Mouse (Mus musculus) CD4-positive, CD25-positive, alpha-beta regulatory T cell, adult 2 months (primary cell): Measurements from ENCODE around the gene Uhrf2.

Experiments used
- DNase-seq: peaks from one replicate; pipeline ENCODE4 v3.0.0-alpha.2; 2012; ENCODE audit warnings: low read depth, low spot score

Gene Uhrf2

DNA sequence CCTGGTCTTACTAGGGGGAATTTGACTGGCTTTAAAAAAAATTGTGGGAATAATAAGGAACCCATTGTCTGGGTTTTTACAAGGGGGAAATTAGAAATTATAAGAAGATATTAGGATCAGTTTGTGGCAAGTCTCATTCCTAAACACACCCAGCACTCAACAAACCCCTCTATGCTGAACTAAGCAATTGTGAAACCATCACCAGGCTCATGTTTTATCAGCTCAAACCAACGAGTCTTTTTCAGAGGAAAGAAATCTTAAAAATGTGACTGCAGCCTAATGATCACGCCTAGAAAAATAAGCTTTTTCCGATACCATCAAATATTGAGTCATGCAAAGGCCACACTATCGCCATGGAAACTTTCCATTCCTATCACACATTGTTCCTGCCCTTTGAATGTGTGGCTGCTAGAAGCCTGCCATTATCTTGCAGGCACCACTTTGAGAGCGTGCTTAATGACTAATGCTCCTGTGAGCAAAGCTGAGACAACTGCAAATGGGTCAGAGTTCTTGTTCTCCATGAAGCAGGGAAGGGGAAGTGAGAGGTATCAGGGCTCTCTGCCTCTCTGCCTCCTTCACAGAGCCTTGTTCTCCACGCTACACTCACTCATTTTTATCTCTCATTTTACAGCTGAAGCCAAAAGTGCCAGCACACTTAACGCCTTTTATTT, 94.8 kb downstream of the Uhrf2 start:
- peak; percentile 7 for DNase-seq

DNA sequence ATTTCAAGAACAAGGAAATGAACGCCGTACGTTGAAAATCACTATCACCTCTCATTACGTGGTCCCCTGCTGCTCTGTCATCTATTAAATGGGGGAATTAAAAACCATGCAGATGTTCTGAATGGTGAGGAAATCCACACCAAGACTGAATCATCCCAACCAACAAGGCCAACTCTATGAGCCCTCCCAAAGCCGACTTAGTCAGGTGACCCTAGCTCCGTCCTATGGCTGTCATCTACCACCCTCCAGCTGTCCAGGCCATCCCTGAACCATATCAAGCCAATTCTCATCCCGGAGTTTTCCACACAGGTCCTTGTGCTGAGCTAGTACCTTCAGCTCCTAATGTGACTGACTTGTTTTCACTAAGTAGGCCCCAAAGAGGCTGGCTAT, 95.4 kb downstream of the Uhrf2 start:
- no peak for DNase-seq

DNA sequence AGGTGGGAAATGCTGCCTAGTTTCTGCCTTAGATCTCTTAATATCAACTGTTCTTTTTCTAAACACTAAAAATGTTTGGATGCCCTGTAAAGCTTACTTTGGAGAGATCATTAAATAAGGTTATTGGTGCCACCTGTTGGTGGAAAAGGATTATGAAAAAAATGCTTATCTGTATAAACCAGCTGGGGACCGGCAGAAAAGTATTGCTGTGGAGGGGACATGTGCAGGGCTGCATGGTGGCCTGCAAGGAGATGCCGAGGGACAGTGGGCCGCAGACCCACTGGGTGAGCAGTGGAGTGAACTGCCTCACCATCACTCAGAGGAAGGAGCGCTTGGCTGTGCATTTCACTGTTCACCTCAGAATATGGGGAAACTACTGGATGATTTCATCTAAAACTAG, 97.9 kb downstream of the Uhrf2 start:
- DNase-seq = peak; percentile 47

DNA sequence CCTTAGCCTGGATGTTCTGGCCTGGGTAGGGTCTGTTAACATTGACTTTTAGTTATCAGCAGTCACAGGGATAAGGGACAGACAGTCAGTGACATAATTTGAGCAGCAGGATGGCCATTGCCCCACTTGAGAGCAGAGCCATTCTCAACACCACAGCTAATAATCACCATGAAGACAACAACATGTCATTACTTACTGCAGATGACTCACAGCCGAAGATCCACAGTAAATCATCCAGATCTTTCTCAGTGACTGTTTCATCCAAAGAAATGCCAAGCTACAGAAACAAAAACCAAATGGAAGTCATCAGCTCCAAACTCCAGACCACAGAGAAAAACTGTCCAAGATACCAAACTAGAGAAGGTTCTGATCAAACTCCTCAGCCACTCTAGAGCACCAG, 106.0 kb downstream of the Uhrf2 start:
- no peak for DNase-seq
